Mouse (Mus musculus) CH12.LX (cell line): ENCODE results near the gene Ube4b. TPM values are rescaled to one million over a fixed set of nuclear protein-coding genes. Genes with fewer than 3 reads are reported as not detected.

Source experiments
- DNase-seq: peaks from one replicate; pipeline ENCODE4 v3.0.0-alpha.2; 2013; ENCODE audit errors: extremely low read depth
- H3K27ac ChIP-seq: 2 replicates; pipeline ENCODE4 v1.5.1; 2012; ENCODE audit warnings: low read depth, mild to moderate bottlenecking, control low read depth, moderate library complexity; ENCODE audit not compliant: insufficient read depth
- H3K27me3 ChIP-seq: replicated peaks from 2 replicates; pipeline ENCODE3; 2012; ENCODE audit warnings: inconsistent platforms
- H3K36me3 ChIP-seq, 2 experiments: replicated peaks in 1 of 2; 2 replicates each; pipeline versions ENCODE3 to v1.6.1; 2012; ENCODE audit warnings: inconsistent platforms in 1 of 2, low read length in 1 of 2, mild to moderate bottlenecking in 1 of 2, mixed read lengths in 1 of 2, moderate library complexity in 1 of 2; ENCODE audit not compliant: control insufficient read depth in 1 of 2, insufficient read depth in 1 of 2
- H3K4me1 ChIP-seq, 2 experiments: 2 replicates each; pipeline ENCODE4 v1.6.1; 2012; ENCODE audit warnings: inconsistent platforms in 1 of 2, moderate library complexity in 1 of 2; ENCODE audit not compliant: insufficient read depth in 2 of 2, control insufficient read depth in 1 of 2
- H3K4me2 ChIP-seq: 2 replicates; pipeline ENCODE4 v1.6.1; 2012; ENCODE audit warnings: low read depth, mild to moderate bottlenecking, control low read depth; ENCODE audit not compliant: poor library complexity, insufficient read depth, severe bottlenecking
- H3K4me3 ChIP-seq, 3 experiments: fragments of 150-350 bp in 1 of 3; sonication (generic) in 1 of 3; replicated peaks in 1 of 3; 2 replicates each; pipeline versions ENCODE3 to v1.5.1; 2011 to 2012; ENCODE audit warnings: low read depth in 2 of 3, low read length in 2 of 3, mild to moderate bottlenecking in 2 of 3, moderate library complexity in 2 of 3, control low read depth in 1 of 3, improper control_type of control experiment in 1 of 3, inconsistent platforms in 1 of 3, mixed read lengths in 1 of 3; ENCODE audit not compliant: poor library complexity in 1 of 3
- H3K79me2 ChIP-seq: replicated peaks from 2 replicates; pipeline ENCODE4 v1.6.1; 2012; ENCODE audit warnings: mild to moderate bottlenecking, moderate library complexity; ENCODE audit not compliant: control insufficient read depth, poor library complexity, insufficient read depth, severe bottlenecking; ENCODE audit errors: extremely low read depth
- H3K9ac ChIP-seq: 2 replicates; pipeline ENCODE4 v1.6.1; 2012; ENCODE audit warnings: low read depth, mild to moderate bottlenecking, control low read depth, moderate library complexity; ENCODE audit not compliant: insufficient read depth
- H3K9me3 ChIP-seq: replicated peaks from 2 replicates; pipeline ENCODE3; 2012; ENCODE audit warnings: low read length, inconsistent platforms, mixed read lengths
- BHLHE40 ChIP-seq: IDR thresholded peaks from 2 replicates; pipeline ENCODE4 v1.6.1; 2011; ENCODE audit warnings: mild to moderate bottlenecking, low read depth, low read length, improper control_type of control experiment
- CHD1 ChIP-seq: IDR thresholded peaks from 2 replicates; pipeline ENCODE4 v1.6.1; 2012; ENCODE audit warnings: low read depth, low read length, improper control_type of control experiment, inconsistent platforms
- CHD2 ChIP-seq: IDR thresholded peaks from 2 replicates; pipeline ENCODE4 v1.6.1; 2011; ENCODE audit warnings: low read length, improper control_type of control experiment
- E2F4 ChIP-seq: IDR thresholded peaks from 2 replicates; pipeline ENCODE4 v1.6.1; 2011; ENCODE audit warnings: low read depth, low read length, improper control_type of control experiment; ENCODE audit not compliant: insufficient replicate concordance
- ELF1 ChIP-seq: IDR thresholded peaks from 2 replicates; pipeline ENCODE4 v1.6.1; 2014; ENCODE audit warnings: low read depth, mild to moderate bottlenecking, inconsistent platforms, low read length, improper control_type of control experiment
- EP300 ChIP-seq: IDR thresholded peaks from 2 replicates; pipeline ENCODE4 v1.6.1; 2011; ENCODE audit warnings: low read length, improper control_type of control experiment
- ETS1 ChIP-seq: conservative IDR thresholded peaks from 2 replicates; pipeline ENCODE4 v1.6.1; 2012; ENCODE audit warnings: low read depth, mild to moderate bottlenecking, inconsistent platforms, low read length, improper control_type of control experiment, moderate library complexity
- HCFC1 ChIP-seq: IDR thresholded peaks from 2 replicates; pipeline ENCODE4 v1.6.1; 2012; ENCODE audit warnings: low read depth, mild to moderate bottlenecking, inconsistent platforms, low read length, improper control_type of control experiment
- IRF4 ChIP-seq: IDR thresholded peaks from 2 replicates; pipeline ENCODE4 v1.6.1; 2014; ENCODE audit warnings: low read depth, mild to moderate bottlenecking, inconsistent platforms, low read length, improper control_type of control experiment
- KAT2A ChIP-seq: IDR thresholded peaks from 2 replicates; pipeline ENCODE4 v1.6.1; 2012; ENCODE audit warnings: low read length, improper control_type of control experiment, inconsistent platforms; ENCODE audit not compliant: insufficient replicate concordance
- MAFK ChIP-seq: IDR thresholded peaks from 2 replicates; pipeline ENCODE4 v1.6.1; 2011; ENCODE audit warnings: low read length, improper control_type of control experiment; ENCODE audit not compliant: insufficient replicate concordance
- MAZ ChIP-seq: IDR thresholded peaks from 2 replicates; pipeline ENCODE4 v1.6.1; 2012; ENCODE audit warnings: low read depth, mild to moderate bottlenecking, inconsistent platforms, low read length, improper control_type of control experiment, moderate library complexity
- MXI1 ChIP-seq: IDR thresholded peaks from 2 replicates; pipeline ENCODE4 v1.6.1; 2011; ENCODE audit warnings: mild to moderate bottlenecking, low read depth, low read length, improper control_type of control experiment
- NELFE ChIP-seq: IDR thresholded peaks from 2 replicates; pipeline ENCODE4 v1.6.1; 2011; ENCODE audit warnings: low read depth, low read length, improper control_type of control experiment
- NRF1 ChIP-seq: IDR thresholded peaks from 2 replicates; pipeline ENCODE4 v1.6.1; 2014; ENCODE audit warnings: low read depth, mild to moderate bottlenecking, inconsistent platforms, low read length, improper control_type of control experiment, moderate library complexity
- PAX5 ChIP-seq: IDR thresholded peaks from 2 replicates; pipeline ENCODE4 v1.6.1; 2012; ENCODE audit warnings: low read length, inconsistent platforms, mixed read lengths
- POLR2A ChIP-seq: IDR thresholded peaks from 2 replicates; pipeline ENCODE4 v1.6.1; 2011; ENCODE audit warnings: low read depth, mild to moderate bottlenecking, improper control_type of control experiment, low read length
- POLR2AphosphoS2 ChIP-seq: IDR thresholded peaks from 2 replicates; pipeline ENCODE4 v1.6.1; 2011; ENCODE audit warnings: low read depth, low read length, improper control_type of control experiment
- SIN3A ChIP-seq: IDR thresholded peaks from 2 replicates; pipeline ENCODE4 v1.6.1; 2012; ENCODE audit warnings: low read length, improper control_type of control experiment, inconsistent platforms
- TBP ChIP-seq: conservative IDR thresholded peaks from 2 replicates; pipeline ENCODE4 v1.6.1; 2011; ENCODE audit warnings: low read depth, low read length, improper control_type of control experiment
- TCF12 ChIP-seq: IDR thresholded peaks from 2 replicates; pipeline ENCODE4 v1.6.1; 2014; ENCODE audit warnings: low read depth, mild to moderate bottlenecking, inconsistent platforms, low read length, improper control_type of control experiment
- UBTF ChIP-seq: IDR thresholded peaks from 2 replicates; pipeline ENCODE4 v1.6.1; 2012; ENCODE audit warnings: low read depth, mild to moderate bottlenecking, inconsistent platforms, low read length, improper control_type of control experiment, moderate library complexity
- USF1 ChIP-seq: IDR thresholded peaks from 2 replicates; pipeline ENCODE4 v1.6.1; 2014; ENCODE audit warnings: low read depth, mild to moderate bottlenecking, inconsistent platforms, low read length, improper control_type of control experiment
- ZC3H11A ChIP-seq: IDR thresholded peaks from 2 replicates; pipeline ENCODE4 v1.6.1; 2012; ENCODE audit warnings: low read depth, mild to moderate bottlenecking, inconsistent platforms, low read length, improper control_type of control experiment
- ZMIZ1 ChIP-seq: IDR thresholded peaks from 2 replicates; pipeline ENCODE4 v1.6.1; 2012; ENCODE audit warnings: low read depth, mild to moderate bottlenecking, inconsistent platforms, low read length, improper control_type of control experiment
- ZNF384 ChIP-seq: IDR thresholded peaks from 2 replicates; pipeline ENCODE4 v1.6.1; 2012; ENCODE audit warnings: low read depth, low read length, improper control_type of control experiment, inconsistent platforms
- dilution Hi-C: fragments of 300-500 bp; cut with MboI; formaldehyde crosslinking; loops from 2 replicates; pipeline ENCODE4 v1.14.3; 2020; ENCODE audit warnings: low sequenced_read_pairs; ENCODE audit not compliant: extremely low pct_unique_long_range_greater_than_20kb, extremely low pct_ligation_motif_present
- in situ Hi-C: fragments of 300-500 bp; cut with MboI; formaldehyde crosslinking; loops from 3 replicates; pipeline ENCODE4 v1.14.3; 2019; ENCODE audit warnings: low sequenced_read_pairs, low pct_ligation_motif_present, low pct_unique_long_range_greater_than_20kb, mixed read lengths
- polyA plus RNA-seq: library from polyadenylated mRNA; unstranded; fragments of >175 nt; gene quantifications from 2 replicates; pipeline ENCODE4 v1.2.1, GENCODE M21; 2012; ENCODE audit warnings: low read depth; ENCODE audit not compliant: insufficient read length
- total RNA-seq, 2 experiments: library from RNA; depleted of rRNA; stranded (reverse); fragments of 300-350 nt in 1 of 2; fragments of >200 nt in 1 of 2; gene quantifications; 2 replicates each; pipeline ENCODE4 v1.2.3; 2012 to 2014

Ube4b gene
- total and polyA plus RNA-seq, 3 experiments, result 13.1 to 60.0 (median 41.6) TPM

- H3K79me2 ChIP-seq, result peaks cover 48% of the 10 kb centered on the region
- TF ChIP-seq NRF1 (0 out of 2 replicates have a peak, but pooled peaks have one; percentile 11), MAFK (no peak), MXI1 (no peak), KAT2A (0 out of 2 replicates have a peak, but pooled peaks have one; percentile 2), IRF4 (no peak), SIN3A (peak; percentile 16; the same call in 1 of the 2 replicates), UBTF (peak; percentile 59; the same call in 1 of the 2 replicates), CHD1 (peak; percentile 21; the same call in 1 of the 2 replicates), E2F4 (no peak), CHD2 (peak; percentile 70; the same call in 1 of the 2 replicates)
- H3K4me1 ChIP-seq, result peaks cover 2 to 38% of the 10 kb centered on the region in 2 experiments; a peak in 2 of 4 replicates
- H3K9ac ChIP-seq, result peak overlapping the region; percentile 74
- H3K27ac ChIP-seq, result peak overlapping the region; percentile 68
- H3K36me3 ChIP-seq, result no peaks in the 10 kb centered on the region
- no peaks in the 10 kb centered on the region for H3K9me3 ChIP-seq
- peak overlapping the region; percentile 78 to 99 (median 82) for H3K4me3 ChIP-seq
- peak overlapping the region; percentile 87 for H3K4me2 ChIP-seq
- dilution Hi-C loops, result no loop called here
- in situ Hi-C loops, result no loop called here
- peak; percentile 34 for DNase-seq
- peaks cover 4% of the 10 kb centered on the region for H3K27me3 ChIP-seq
Observed at GRCm38 (mm10) chr4:149306712-149307595, 119.6 kb downstream of the Ube4b start.

GRCm38 (mm10) chr4:149305761-149306711 lies 120.5 kb downstream of the Ube4b start:
- no peak for DNase-seq
- H3K9ac ChIP-seq, result peak overlapping the region; percentile 74
- H3K79me2 ChIP-seq, result peaks cover 56% of the 10 kb centered on the region
- H3K4me3 ChIP-seq, result peak overlapping the region; percentile 78 to 99 (median 82)
- H3K27ac ChIP-seq, result peak overlapping the region; percentile 68
- no peaks in the 10 kb centered on the region for H3K36me3 ChIP-seq
- peak overlapping the region; percentile 87 for H3K4me2 ChIP-seq
- H3K9me3 ChIP-seq, result no peaks in the 10 kb centered on the region
- peaks cover 4% of the 10 kb centered on the region for H3K27me3 ChIP-seq
- dilution Hi-C loops (no loop called here), in situ Hi-C loops (no loop called here)
- peaks cover 7 to 43% of the 10 kb centered on the region in 2 experiments for H3K4me1 ChIP-seq
- TF ChIP-seq POLR2AphosphoS2 (no peak), POLR2A (no peak), IRF4 (no peak), EP300 (no peak; the same call in 1 of the 2 replicates), NELFE (no peak), ELF1 (no peak), ZC3H11A (no peak), ETS1 (no peak; the same call in 1 of the 2 replicates), MAFK (no peak), TBP (0 out of 2 replicates have a peak, but pooled peaks have one; percentile 28), CHD1 (no peak; the same call in 1 of the 2 replicates), MAZ (0 out of 2 replicates have a peak, but pooled peaks have one; percentile 15), TCF12 (no peak), ZMIZ1 (0 out of 2 replicates have a peak, but pooled peaks have one; percentile 16), HCFC1 (peak; percentile 11; the same call in 1 of the 2 replicates), BHLHE40 (peak; percentile 23; the same call in 1 of the 2 replicates), KAT2A (0 out of 2 replicates have a peak, but pooled peaks have one; percentile 20), E2F4 (no peak), SIN3A (peak; percentile 73), ZNF384 (no peak), PAX5 (no peak), USF1 (no peak)
